ENCODE assay signal across 30 mouse cellular contexts in the genomic region with DNA sequence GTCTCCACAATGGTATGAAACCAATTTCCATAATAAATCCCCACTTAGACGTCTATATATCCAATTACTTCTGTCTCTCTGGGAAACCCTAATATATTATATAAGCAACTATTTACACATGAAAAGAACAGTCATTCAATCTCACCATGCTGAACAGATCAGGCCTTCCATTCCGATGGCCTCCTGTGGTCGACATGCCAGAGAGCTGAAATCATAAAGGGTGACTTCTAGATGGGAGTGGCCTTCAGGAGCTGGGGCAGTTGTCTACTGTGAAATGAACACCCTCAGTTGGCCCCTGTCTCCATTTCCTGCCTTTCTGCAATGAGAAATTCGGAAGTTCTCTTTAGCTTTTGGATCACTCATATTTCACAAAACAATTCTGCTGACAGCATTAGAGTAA. TPM values are rescaled to one million over a fixed set of nuclear protein-coding genes. Genes with fewer than 3 reads are reported as not detected.
DNase-seq lines count a peak whose midpoint lies in the region; ATAC-seq and TF ChIP-seq lines count a peak whose summit lies in the region.
"Had no signal": no experiment of that assay in that cellular context is flagged by ENCODE, and none has a peak within 500 bp of the region (broad histone marks: within the 10 kb centered on the region; RNA-seq: fewer than 3 reads in every experiment).

No protein-coding gene starts in this region.

- no peak overlapping the region for H3K4me3 ChIP-seq in heart, embryonic 10.5 days
- H3K4me3 ChIP-seq in myocyte = no peak overlapping the region
- H3K4me3 ChIP-seq: embryonic facial prominence, embryonic 12.5 days; embryonic facial prominence, embryonic 15.5 days; erythroblast, embryonic 14.5 days; forebrain, embryonic 12.5 days; forebrain, embryonic 15.5 days; heart, embryonic 13.5 days had no signal

- H3K4me1 ChIP-seq in heart, embryonic 10.5 days = no peaks in the 10 kb centered on the region
- H3K4me1 ChIP-seq: forebrain, embryonic 12.5 days; heart, embryonic 13.5 days had no signal

- no peaks in the 10 kb centered on the region for H3K79me2 ChIP-seq in myocyte (ENCODE audit: control insufficient read depth, insufficient read depth)

- H3K27ac ChIP-seq in heart, embryonic 10.5 days = no peak overlapping the region
- H3K27ac ChIP-seq: embryonic facial prominence, embryonic 12.5 days; embryonic facial prominence, embryonic 15.5 days; forebrain, embryonic 12.5 days; forebrain, embryonic 15.5 days; heart, embryonic 13.5 days; hindbrain, embryonic 14.5 days; hindbrain, postnatal 0 days had no signal

- peak overlapping the region; percentile 35 for H3K4me2 ChIP-seq in myocyte (ENCODE audit: low read depth)
- H3K4me2 ChIP-seq: embryonic facial prominence, embryonic 12.5 days; embryonic facial prominence, embryonic 15.5 days; forebrain, embryonic 12.5 days; forebrain, embryonic 15.5 days; heart, embryonic 13.5 days; hindbrain, embryonic 14.5 days had no signal

- no peaks in the 10 kb centered on the region for H3K27me3 ChIP-seq in heart, embryonic 10.5 days (ENCODE audit: insufficient read depth, poor library complexity, severe bottlenecking)
- H3K27me3 ChIP-seq in myocyte (ENCODE audit: control insufficient read depth, insufficient read depth, insufficient read length) = no peaks in the 10 kb centered on the region
- H3K27me3 ChIP-seq: embryonic facial prominence, embryonic 12.5 days; embryonic facial prominence, embryonic 15.5 days; forebrain, embryonic 12.5 days; forebrain, embryonic 15.5 days; heart, embryonic 13.5 days; Patski had no signal

- peak; percentile 81 for DNase-seq in heart, adult 11 months
- no peak for DNase-seq in heart, embryonic 10.5 days (ENCODE audit: low spot score)
- peak; percentile 51 for DNase-seq in Muller cell, postnatal 12 days (ENCODE audit: inconsistent ontology term)
- no peak for DNase-seq in ovary, adult 18-20 months (ENCODE audit: low spot score)
- no peak for DNase-seq in liver
- no peak for DNase-seq in cerebellum, adult 11 months
- DNase-seq: adrenal gland, postnatal 10 days; adrenal gland, postnatal 36 days; cerebellum, adult 2 months; cerebellum, adult 9-11 months; cerebellum, postnatal 25 days; gastrocnemius, postnatal 10 days; gastrocnemius, postnatal 36 days; heart, adult 18-20 months; heart, postnatal 14 days; heart, postnatal 4 days had no signal

- no peaks in the 10 kb centered on the region for H3K9me3 ChIP-seq in heart, embryonic 10.5 days
- H3K9me3 ChIP-seq: embryonic facial prominence, embryonic 12.5 days; embryonic facial prominence, embryonic 15.5 days; forebrain, embryonic 12.5 days; forebrain, embryonic 15.5 days; heart, embryonic 13.5 days had no signal

- 70% methylated on average over 4 of the region's 4 CpGs for WGBS in heart, embryonic 10.5 days

- no peak for TF ChIP-seq POLR2A in myocyte (IDR thresholded peaks at IDR 0.05; ENCODE audit: insufficient read length, low read depth)

- H3ac ChIP-seq in myocyte (ENCODE audit: control insufficient read depth, insufficient read length) = no peak overlapping the region

- H3K36me3 ChIP-seq in heart, embryonic 10.5 days = no peaks in the 10 kb centered on the region
- no peaks in the 10 kb centered on the region for H3K36me3 ChIP-seq in myocyte (ENCODE audit: control insufficient read depth, insufficient read depth)
- H3K36me3 ChIP-seq: embryonic facial prominence, embryonic 12.5 days; embryonic facial prominence, embryonic 15.5 days; forebrain, embryonic 12.5 days; forebrain, embryonic 15.5 days; heart, embryonic 13.5 days had no signal

- ATAC-seq in granulocyte monocyte progenitor cell, adult 5-6 weeks (replicated peaks; ENCODE audit: poor library complexity, severe bottlenecking) = peak; percentile 48; the same call in 1 of the 2 replicates
- ATAC-seq: CD4-positive, CD25-positive, alpha-beta regulatory T cell, adult 4 months; forebrain, embryonic 15.5 days; hindbrain, postnatal 0 days; inflammation-experienced regulatory T-cells, adult 6 months; Patski had no signal

TF ChIP-seq in myocyte, 11 proteins besides CTCF, POLR2A, EP300 and RAD21:
- TF ChIP-seq CEBPB (IDR thresholded peaks at IDR 0.05; ENCODE audit: insufficient read depth, poor library complexity, severe bottlenecking) = no peak
- no peak for TF ChIP-seq SRF (IDR thresholded peaks at IDR 0.05; ENCODE audit: control insufficient read depth, insufficient read length, low read depth)
- TF ChIP-seq REST (IDR thresholded peaks at IDR 0.05; ENCODE audit: insufficient read depth, insufficient read length) = no peak
- no peak for TF ChIP-seq MYOD1 (IDR thresholded peaks at IDR 0.05; ENCODE audit: control insufficient read depth in 1 of 3, insufficient read length in 2 of 3, low read depth in 2 of 3)
- no peak for TF ChIP-seq TCF3 (IDR thresholded peaks at IDR 0.05; ENCODE audit: insufficient read length, low read depth)
- TF ChIP-seq POLR2AphosphoS2 (IDR thresholded peaks at IDR 0.05; ENCODE audit: insufficient read length, low read depth) = no peak
- TF ChIP-seq USF1 (IDR thresholded peaks at IDR 0.05; ENCODE audit: low read depth) = no peak
- TF ChIP-seq E2F4 (IDR thresholded peaks at IDR 0.05; ENCODE audit: insufficient read depth) = no peak
- no peak for TF ChIP-seq MYOG (IDR thresholded peaks at IDR 0.05; ENCODE audit: control insufficient read depth in 1 of 3, insufficient read depth in 1 of 3, insufficient read length in 2 of 3, low read depth in 2 of 3)
- TF ChIP-seq MAX (IDR thresholded peaks at IDR 0.05; ENCODE audit: low read depth) = no peak
- TF ChIP-seq TCF12 (IDR thresholded peaks at IDR 0.05; ENCODE audit: insufficient read depth, poor library complexity, severe bottlenecking) = no peak

RNA-seq across cellular contexts. Expression of a gene that starts 9.5 kb away (rescaled TPM):
- 37.8 and 47.0 TPM in 2 replicates for polyA plus RNA-seq in heart, embryonic 10.5 days (2016; fragmentation: Nextera tagmentation; extraction: Ambion mirVana)
- total RNA-seq in granulocyte monocyte progenitor cell, adult 5-6 weeks (2014; fragmentation: Nextera tagmentation) = 0.11 TPM in 1 of 2 replicates, not detected in the other
- 3.2 and 4.7 TPM in 2 replicates for total RNA-seq in granulocyte monocyte progenitor cell, adult 5-6 weeks (2017)
- polyA plus RNA-seq in myocyte (2012; fragmentation: generic; extraction: Trizol) = 57.5 TPM
- total RNA-seq: MEL had no signal

Comparison
In these comparisons a context has a peak if more than half of its experiments do, and no peak if none do; other contexts are left out.
1. DNase-seq: peak in heart, adult 11 months (single experiment) and Muller cell, postnatal 12 days (single experiment); none in heart, embryonic 10.5 days (single experiment), ovary, adult 18-20 months (single experiment), liver (single experiment) and cerebellum, adult 11 months (single experiment).